Mouse (Mus musculus) mature B cell (primary cell): ENCODE measurements around the gene Ppp1r14b.
"Not testable (repeated sequence)": the region's sequence is repeated elsewhere in the genome, so short reads cannot be mapped to it uniquely, and the experiment has no call there.

Experiments used
- in situ Hi-C: fragments of 300-500 bp; cut with MboI; formaldehyde crosslinking; loops from 2 replicates; pipeline ENCODE4 v1.14.3; 2019

Ppp1r14b gene

DNA sequence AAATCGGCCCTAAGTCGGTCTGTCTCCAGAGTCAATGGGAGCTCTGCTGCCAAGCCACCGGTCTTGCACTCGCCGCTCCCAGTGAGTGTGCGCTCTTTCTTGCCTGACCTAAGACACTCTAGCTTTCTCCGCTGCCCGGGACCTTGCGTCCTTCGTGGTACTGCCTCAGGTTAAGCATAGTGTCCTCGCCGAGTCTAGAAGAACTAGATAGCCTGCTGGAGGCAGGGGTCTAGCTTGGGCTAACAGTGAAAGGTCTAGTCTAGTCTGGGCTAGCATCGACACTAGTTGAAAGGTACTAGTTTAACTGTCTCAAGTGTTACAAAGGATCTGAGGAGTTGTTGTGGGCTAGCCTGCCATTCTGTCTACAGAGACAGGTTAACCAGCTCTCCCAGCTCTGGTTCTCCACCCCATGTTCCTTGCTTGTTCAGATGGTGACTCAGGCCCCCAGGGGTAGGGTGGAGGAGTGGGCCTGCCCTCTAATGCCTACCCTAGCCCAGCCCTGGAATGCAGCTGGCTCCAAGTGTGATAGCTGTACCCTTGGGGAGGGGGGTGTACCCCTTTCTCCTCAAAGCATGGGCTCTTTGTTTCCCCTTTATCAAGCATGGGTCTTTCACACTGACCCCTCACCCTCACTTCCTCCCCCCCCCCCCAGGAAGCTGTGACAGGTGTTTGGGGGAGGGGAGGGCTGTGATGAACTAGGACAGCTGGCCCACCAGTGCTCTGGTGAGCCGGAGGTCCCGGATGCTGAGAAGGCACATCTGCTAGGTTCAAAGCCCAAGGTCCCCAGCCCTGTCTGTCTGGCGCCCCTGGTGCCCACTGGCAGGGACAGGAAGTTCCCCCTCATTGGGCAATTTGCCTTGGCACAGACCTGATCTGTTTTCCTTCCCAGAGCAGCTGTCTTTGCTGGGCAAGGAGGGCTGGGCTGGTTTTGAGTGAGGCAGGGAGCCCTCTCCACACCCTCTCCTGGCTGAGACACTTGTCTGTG lies 1.1 kb downstream of the Ppp1r14b start, which contains the start of gene Plcb3:
Plcb3 (minus strand) TSS at position 934 of the 985 bp plus-strand sequence.
- in situ Hi-C loops, result no loop called here

DNA sequence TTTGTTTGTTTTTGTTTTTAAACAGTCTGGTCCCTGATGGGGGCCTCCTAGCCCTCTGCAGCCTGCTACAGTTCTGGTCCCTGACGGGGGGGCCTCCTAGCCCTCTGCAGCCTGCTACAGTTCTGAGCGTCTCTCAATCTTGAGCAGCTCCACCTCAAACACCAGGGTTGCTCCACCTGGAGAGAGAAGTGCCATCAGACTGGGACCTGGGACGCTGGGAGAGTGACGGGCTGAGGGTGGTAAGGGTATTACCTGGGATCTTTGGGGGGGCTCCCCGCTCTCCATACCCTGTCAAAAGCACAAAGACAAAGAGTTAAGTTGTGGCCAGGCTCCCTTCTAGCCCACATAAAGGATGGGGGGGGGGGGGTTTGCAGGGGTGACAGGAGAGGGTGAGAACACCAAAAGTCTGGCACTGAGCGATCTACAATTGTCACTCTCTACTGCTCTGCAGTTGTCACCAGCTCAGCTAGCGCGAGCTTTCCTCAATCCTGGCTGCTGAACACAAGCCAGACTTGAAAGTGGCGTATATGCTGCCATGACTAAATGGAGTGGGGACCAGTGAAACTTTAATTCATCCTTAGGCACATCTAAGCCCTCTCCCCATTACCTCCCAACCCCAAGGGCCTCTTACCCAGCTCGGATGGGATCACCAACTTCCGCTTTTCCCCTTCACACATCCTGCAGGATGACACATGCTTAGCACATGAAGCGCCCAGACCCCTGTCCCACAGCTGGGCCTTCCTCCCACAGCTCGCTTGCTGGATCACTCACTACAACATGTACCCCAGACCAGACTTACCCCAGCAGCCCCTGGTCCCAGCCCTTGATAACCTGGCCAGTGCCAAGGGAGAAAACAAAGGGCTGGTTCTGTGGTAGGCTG lies 3.2 kb downstream of the Ppp1r14b start:
- in situ Hi-C loops, result no loop called here

DNA sequence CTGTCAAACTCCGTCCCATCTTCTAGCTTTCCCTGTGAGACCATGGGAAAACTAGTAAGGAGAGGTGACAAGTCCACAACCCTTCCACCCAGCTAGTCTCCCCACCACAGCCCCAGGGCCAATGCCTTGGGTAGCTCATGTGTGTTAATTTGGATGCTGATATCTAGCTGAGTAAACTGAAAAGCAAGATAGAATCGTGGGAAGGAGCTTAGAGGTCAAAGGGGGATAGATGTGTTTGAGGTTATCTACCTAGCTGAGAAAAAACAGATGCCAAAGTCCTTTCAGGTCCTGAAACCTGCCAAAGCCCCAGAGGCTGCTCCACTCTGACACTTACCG lies 3.8 kb downstream of the Ppp1r14b start:
- in situ Hi-C loops, result no loop called here

DNA sequence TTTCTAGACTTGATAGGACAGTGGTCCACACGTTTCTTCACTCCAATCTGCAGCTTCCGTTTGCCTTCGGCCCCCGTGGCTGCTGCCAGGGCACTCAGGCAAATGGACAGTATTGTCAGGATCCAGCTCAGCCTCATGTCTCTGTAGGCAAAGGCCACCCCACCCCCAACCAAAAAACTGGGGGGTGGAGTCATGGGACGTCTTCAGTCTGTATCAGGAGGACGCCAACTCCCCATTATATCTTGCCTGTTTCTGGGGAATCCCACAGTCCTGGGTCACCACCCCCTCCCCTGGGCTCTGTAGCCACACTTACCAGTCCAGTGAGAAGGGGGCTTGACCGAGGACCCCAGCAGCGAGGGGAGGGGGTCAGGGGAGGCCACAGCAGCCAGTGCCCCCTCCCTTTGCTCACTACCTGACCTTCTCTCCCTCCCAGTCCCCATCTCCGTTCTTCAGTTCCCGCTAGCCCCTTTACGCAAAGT lies 4.3 kb downstream of the Ppp1r14b start:
- in situ Hi-C loops, result no loop called here

DNA sequence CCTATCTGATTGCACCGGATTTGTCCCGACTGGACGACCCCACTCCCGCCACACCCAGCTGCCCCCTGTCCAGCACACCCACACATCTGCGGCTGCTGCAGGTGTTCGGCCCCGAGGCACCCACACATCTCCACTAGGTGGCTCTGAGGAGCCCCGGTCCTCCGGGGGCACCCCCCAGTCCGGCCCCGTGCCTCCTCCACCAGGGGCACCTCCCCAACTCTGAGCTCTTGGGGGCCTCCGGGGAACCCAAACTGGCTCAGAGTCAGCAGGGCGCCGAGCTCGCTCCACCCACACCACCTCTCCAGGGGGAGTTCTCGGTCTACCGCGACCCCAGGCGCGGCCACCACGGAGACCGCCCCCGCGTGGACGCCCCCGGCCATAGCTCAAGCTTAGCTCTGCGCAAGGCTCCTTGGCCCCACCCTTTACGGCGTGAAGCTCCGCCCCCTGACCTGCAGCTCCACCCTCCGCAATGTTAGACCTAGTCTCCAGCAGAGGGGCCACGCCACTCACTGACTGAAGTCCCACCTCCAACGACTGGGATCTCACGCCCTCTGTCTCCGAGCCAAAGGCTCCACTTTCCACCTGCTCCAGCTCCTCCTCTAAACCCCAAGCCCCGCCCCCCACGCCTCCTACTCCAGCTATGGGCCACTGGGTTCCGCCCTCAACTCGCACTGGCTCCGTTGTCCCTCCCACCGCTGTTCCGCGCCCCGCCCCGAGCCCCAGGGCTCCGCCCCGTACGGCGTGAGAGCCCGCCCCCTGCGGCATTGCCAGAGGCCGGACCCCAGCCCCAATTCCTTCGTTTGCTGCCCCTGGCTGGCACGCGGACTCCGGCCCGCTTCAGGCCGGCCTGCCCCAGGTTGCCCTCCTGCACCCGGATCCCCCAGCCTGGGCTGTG lies 5.0 kb downstream of the Ppp1r14b start:
- in situ Hi-C loops, result no loop called here

DNA sequence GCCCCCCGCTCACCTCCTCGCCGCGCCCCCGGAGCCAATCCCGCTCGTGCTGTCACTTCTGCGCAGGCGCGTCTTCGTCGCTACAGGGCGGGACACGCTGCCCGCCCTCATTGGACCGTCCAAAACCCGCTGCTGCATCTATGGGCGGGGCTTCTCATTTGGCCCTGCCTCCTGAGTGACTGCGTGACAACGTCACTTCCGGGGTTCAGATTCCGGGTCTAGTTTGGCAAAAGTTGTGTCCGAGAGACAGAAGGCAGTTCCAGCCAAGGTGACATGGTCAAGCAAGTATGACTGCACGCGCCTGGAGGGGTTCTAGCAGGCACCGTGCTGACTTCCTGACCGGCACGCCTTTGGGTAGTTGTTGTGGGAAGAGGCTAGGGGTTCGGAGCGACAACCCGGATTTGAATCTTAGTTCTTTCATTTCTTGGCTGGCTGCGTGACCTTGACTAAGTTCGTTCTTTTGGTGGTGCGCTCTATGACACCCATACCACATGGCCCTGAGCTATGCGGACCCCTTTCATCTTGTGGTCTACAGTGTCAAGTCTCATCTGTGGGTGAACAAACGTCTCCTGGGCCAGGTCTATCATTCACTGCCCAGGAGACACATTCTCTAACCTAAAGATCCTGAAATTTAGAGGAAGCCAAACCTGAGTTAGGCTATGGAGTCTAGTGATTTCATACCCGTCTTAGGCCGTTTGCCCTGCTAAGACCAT lies 5.8 kb downstream of the Ppp1r14b start, which contains the start of gene Fkbp2:
Fkbp2 (minus strand) TSS at position 121 of the 713 bp plus-strand sequence.
- in situ Hi-C loops, result no loop called here

DNA sequence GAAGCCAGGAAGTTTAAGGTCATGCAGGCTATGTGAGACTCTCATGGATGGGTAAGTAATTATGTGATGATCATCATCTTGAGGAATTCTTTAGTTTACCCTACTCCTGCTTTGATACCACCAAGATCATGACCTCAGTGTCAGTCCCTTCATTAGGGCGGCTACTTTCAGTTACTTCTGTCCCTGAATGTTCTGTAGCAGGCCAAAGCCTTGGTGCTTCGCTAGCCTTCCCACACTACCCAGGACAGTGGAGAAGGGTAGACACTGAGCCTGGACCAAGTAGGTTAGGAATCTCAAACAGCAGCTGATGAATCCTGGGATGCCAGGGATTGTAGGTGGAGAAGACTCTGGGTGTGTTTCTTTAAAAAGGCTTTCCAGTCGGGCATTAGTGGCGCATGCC lies 6.7 kb downstream of the Ppp1r14b start:
- in situ Hi-C loops, result no loop called here

DNA sequence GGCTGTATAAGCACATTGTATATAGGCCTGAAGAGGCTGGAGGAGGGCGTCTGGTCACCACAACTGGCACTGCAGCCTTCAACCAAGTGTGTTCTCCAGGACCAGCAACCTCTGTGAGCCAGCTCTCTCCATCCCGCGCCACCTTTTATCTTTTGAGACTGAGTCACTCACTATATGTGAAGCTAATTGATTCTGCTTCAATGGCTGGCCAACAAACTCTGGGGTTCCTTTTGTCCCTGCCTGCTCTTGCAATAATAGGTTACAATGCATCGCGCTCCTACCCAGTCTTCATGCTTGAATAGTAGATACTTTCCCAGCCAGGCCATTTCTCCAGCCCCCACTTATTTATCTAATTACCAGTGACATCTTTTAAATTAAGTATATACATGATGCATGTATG lies 8.9 kb downstream of the Ppp1r14b start:
- in situ Hi-C loops, result no loop called here

DNA sequence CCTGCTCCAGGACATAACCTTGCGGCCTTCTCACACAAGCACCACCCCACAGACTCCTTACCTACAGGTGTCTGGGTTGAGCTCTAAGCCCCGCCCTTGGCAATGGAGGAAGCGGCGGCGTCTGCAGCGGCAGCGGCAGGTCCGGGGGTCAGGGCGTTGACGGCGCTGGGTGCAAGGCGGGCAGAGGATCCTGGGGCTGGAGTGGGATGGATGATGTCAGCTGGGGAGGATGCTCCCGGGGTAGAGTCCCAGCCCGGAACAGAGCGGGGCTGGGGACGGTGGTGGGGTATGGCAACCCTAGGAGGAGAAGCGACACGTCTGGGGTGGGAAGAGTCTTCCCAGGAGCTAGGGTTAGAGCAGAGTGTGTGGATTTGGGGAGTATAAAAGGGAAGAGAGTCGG lies 10.5 kb downstream of the Ppp1r14b start:
- in situ Hi-C loops, result no loop called here

DNA sequence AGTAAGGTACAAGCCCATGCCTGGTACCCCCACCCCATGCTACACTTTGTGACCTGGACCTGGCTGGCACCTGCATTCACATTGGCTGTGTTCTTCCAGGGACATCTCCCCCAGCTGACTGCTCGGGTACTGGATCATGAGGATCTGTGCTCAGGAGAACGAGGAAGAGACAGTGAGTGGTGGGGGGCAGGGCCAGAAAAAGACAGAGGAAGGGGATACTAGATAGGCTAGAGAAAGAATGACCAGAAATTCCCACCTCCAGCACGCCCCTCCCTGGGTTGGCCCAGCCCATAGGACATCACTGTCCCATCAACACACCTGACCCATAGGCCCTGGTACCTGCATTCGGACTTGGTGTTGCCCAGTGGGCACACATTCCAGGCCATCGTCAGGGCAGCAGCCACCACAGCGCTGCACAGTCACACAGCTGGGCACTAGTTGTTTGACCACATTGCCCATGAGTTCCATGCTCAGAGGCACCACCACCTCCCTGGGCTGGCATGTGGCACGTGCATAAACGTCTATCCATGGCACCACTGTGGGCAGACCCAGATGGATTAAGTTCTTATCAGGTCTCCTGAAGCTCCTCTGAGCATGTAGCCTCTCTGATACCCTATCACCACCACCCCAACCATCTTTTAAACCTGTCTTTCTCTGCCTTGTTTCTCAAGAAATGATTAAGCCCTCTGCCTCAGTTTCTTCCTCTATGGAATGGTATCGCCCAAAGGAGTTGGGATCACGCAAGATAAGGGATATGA lies 11.4 kb downstream of the Ppp1r14b start:
- in situ Hi-C loops, result no loop called here

DNA sequence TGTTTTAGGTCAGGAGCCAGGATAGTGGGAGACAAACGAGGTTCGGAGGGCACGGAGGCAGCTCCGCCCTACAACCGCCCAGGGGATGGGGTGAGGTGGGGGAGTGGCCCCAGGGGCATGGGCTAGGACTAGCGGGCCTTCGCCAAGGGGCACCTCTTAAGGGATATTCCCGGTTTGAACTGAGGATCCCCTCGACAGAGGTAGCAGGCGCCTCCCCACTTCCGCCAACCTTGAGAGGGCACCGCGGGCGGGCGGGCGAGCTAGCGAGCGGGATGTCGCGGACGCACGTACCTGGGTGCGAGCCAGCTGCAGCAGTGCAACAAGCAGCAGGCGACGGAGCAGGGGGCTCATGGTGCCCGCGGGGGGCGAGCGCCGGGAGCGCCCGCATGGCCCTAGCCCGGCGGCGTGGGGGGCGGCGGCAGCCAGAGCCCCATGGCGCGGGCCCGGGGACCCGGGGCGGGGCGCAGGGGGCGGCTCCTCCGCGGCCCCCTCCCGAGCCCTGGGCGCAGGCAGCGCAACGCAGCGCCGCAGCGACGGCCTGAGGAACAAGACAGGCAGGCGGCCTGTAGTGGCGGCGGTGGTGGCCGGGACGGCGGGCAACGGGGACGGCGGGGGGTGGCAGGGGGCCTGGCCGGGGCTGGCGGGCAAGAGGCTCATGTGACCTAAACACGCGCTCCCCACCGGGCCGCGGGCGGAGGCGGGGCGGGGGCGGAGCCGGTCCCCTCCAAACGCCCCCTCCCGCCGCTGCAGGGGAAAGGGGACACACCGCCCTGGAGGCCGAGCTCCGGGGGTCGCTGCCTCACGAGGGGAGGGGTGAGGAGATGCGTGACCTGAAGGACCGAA lies 12.5 kb downstream of the Ppp1r14b start, which contains the start of gene Vegfb:
Vegfb (minus strand) TSS at position 591 of the 843 bp plus-strand sequence.
- in situ Hi-C loops, result no loop called here

DNA sequence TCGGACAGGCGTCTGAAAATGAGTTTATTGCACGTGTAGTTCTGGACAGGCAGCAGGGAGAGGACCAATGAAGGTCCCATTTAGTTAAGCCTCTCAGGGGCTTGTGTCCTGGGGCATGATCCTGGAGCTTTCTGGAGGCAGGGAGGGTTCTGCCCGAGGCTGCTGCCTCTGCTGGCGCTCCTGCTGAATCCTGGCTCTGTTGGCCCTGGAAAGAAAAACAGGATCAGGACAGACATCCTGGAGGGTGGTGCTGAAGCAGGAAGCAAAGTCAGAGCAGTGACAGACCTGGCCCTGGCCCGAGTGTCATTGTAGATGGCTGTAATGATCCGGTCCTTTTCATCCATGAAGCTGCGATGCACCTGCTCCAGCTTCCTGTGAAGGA lies 13.1 kb downstream of the Ppp1r14b start:
- in situ Hi-C loops, result no loop called here

DNA sequence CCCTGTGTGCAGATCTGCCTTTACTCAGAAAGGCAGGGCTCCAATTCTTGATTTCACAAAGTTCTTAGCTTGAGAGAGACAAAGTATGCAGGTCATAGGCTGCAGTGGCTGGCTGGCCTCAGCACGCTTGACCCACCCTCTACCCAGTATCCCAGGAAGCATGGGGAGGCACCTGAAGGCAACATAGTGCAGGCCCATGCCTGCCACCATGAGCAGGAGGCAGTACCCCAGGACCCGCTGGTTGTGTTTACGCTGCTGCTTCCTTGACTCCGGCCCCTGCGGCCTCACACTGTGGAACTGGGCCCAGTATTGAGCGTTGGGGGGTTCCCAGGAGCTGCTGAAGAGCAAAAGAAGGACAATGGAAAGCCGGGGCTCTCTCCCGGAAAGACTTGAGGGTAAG lies 14.5 kb downstream of the Ppp1r14b start:
- in situ Hi-C loops, result no loop called here

DNA sequence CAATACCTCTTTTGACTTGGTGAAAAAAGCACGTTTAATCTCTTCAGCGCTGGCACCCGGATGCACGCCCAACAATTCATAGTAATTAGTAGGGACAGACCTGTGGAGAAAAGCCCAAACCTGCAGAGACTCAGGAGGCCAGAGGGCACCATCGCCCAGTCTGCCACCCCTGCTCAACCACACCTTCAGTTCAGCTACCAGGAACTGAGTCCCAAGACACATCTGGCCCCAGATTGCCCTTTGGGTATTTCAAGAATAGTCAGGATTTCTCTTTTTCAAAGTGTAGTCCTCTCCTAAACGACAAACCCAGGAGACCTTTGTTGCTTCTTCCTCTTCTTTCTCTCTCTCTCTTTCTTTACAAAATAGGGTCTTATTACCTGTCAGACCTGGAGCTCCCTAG lies 15.9 kb downstream of the Ppp1r14b start:
- in situ Hi-C loops, result no loop called here

DNA sequence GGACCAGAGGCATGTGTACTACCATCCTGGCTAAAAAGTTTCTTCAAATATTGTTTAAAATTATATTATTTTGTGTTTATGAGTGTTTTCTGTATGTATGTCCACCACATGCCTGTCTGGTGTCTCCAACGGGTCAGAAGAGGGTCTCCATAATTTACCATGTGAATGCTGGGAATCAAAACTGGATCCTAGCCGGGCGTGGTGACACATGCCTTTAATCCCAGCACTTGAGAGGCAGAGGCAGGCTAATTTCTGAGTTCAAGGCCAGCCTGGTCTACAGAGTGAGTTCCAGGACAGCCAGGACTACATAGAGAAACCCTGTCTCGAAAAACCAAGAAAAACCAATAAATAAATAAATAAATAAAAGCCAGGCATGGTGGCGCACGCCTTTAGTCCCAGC lies 16.4 kb downstream of the Ppp1r14b start:
- in situ Hi-C loops, result not testable (repeated sequence)

DNA sequence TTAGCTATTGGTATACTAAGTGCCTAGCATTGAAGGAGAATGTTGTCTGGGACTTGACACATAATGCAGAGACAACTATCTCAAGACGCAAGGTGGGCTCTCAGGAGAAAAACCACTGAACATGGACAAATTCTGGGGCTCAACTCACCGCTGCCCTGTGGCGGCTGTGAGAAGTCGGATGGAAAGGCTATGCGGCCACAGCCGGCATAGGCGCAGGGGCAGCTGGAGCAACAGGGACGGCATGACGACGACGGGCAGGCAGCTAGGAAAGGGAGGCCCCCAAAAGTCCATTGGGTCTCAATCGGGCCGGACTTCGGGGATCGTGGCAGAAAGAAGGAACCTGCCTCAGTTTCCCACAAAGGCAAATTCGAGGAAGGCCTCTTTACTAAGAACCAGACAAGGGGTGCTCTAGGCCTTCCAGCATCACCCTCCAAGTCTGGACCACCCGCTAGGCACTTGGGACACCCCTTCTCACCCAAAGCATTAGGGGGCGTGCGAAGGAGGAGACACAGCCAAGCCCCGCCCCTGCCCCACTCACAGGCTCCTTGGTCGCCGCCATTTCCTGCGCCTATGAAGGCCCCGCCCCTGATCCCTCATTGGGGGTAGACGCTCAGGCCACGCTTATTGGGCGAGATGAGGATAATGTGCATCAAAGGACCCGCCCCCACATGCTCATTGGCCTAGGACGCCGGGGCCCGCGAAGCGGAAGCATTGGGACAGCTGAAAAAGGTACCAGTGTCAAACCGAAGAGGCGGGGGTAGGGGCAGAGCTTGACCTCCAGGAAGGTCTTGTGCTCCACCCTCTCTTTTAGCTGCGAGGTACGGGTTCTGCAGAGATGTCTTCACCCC lies 17.5 kb downstream of the Ppp1r14b start, which contains the start of gene Dnajc4:
Dnajc4 (minus strand) TSS at position 562 of the 848 bp plus-strand sequence.
- in situ Hi-C loops, result no loop called here

DNA sequence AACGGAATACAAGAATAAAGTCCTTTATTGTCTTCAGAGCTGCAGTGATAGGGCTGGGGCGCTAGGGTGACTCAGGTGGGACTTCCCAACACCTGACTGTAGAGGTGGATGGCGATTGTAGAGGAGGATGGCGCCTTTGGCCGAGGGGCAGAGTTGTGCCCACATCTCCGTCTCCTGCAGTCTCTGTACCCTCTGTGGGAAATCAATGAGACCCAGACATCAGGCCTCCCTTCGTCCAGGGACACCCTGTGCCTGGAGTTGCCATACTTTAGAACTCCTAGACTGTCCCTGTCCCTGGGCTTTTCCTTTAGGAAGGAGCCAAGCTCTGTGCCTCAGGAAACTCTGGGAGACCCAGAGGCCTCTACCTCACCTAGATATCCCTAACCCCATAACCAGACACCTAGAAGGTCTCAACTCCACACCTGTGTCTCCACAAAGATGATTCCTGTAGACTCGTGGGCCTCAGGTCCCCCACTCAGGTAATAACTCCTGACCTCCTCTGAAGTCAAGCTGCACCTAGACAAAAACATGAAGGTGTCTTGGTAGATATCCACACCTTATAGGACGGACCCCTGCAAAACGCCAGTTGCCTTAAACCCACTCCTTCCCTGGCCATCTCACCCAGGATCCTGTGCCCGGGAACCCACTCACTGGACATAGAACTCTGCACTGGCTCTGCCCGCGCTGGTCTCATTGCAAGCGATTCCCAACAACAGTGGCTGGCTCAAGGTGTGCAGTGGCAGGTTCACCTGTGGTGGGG lies 18.4 kb downstream of the Ppp1r14b start:
- in situ Hi-C loops, result no loop called here
